Mouse (Mus musculus): ENCODE results near the gene Myom1.

- TF ChIP-seq CTCF (IDR thresholded peaks at IDR 0.05; ENCODE audit: low read depth, low read length): no peak
- TF ChIP-seq POLR2A (IDR thresholded peaks at IDR 0.05; ENCODE audit: borderline replicate concordance, low read depth, low read length): no peak
These were observed 108.4 kb downstream of the Myom1 start for GRCm38 (mm10) chr17:71110753-71111265.

Data from bone marrow macrophage, adult 2 months (primary cell).